Mouse (Mus musculus) stomach, embryonic 15.5 days (tissue): Measurements from ENCODE around the gene Smim23. TPM values are rescaled to one million over a fixed set of nuclear protein-coding genes. Genes with fewer than 3 reads are reported as not detected.
A peak's percentile ranks its signal among the peaks of the same experiment; 100 is the strongest.

ENCODE experiments used
- ATAC-seq: fragments of 200-750 bp; cut with Nextera tagmentation; 2 replicates; pipeline ENCODE4 v1.8.0; 2017; ENCODE audit warnings: low read depth, moderate number of reproducible peaks, moderate TSS enrichment; ENCODE audit not compliant: insufficient read depth, low FRiP score
- H3K27ac ChIP-seq: fragments of 300-500 bp; sonication (generic); 2 replicates; pipeline ENCODE4 v1.5.1; 2015; ENCODE audit warnings: mild to moderate bottlenecking, inconsistent platforms
- H3K27me3 ChIP-seq: fragments of 300-500 bp; sonication (generic); replicated peaks from 2 replicates; pipeline ENCODE4 v1.6.1; 2015; ENCODE audit warnings: inconsistent platforms
- H3K36me3 ChIP-seq: fragments of 300-500 bp; sonication (generic); 2 replicates; pipeline ENCODE4 v1.6.1; 2015; ENCODE audit warnings: inconsistent platforms
- H3K4me1 ChIP-seq: fragments of 300-500 bp; sonication (generic); 2 replicates; pipeline ENCODE4 v1.6.1; 2015; ENCODE audit warnings: inconsistent platforms
- H3K4me2 ChIP-seq: fragments of 300-500 bp; sonication (generic); 2 replicates; pipeline ENCODE4 v1.6.1; 2015; ENCODE audit warnings: mild to moderate bottlenecking, inconsistent platforms
- H3K4me3 ChIP-seq: fragments of 300-500 bp; sonication (generic); replicated peaks from 2 replicates; pipeline ENCODE4 v1.5.1; 2015; ENCODE audit warnings: inconsistent platforms
- H3K9ac ChIP-seq: fragments of 300-500 bp; sonication (generic); 2 replicates; pipeline ENCODE4 v1.6.1; 2015; ENCODE audit warnings: inconsistent platforms
- H3K9me3 ChIP-seq: fragments of 300-500 bp; sonication (generic); 2 replicates; pipeline ENCODE4 v1.6.1; 2016; ENCODE audit warnings: inconsistent platforms
- WGBS: fragments of 180-500 bp; shearing (Covaris S2); methylation state at CpG from one replicate; pipeline ENCODE4 v1.1.7; 2015; 5-methylcytosine and 5-hydroxymethylcytosine counted together
- polyA plus RNA-seq: library from polyadenylated mRNA; unstranded; fragments of >200 nt; fragmentation: Nextera tagmentation; extraction: Ambion mirVana; gene quantifications from 2 replicates; pipeline ENCODE4 v1.2.1, GENCODE M21; 2015

Gene Smim23
- polyA plus RNA-seq, 1 experiment from 2014 or later: not detected

GRCm38 (mm10) chr11:32805958-32806357 lies 18.4 kb downstream of the Smim23 start:
- no peak overlapping the region for H3K9ac ChIP-seq
- H3K4me2 ChIP-seq: no peak overlapping the region
- H3K27ac ChIP-seq: no peak overlapping the region
- WGBS: 15% methylated on average over 2 of the region's 2 CpGs
- H3K4me1 ChIP-seq: no peaks in the 10 kb centered on the region
- no peaks in the 10 kb centered on the region for H3K9me3 ChIP-seq
- H3K4me3 ChIP-seq: no peak overlapping the region
- H3K27me3 ChIP-seq: no peaks in the 10 kb centered on the region
- H3K36me3 ChIP-seq: no peaks in the 10 kb centered on the region
- no peak for ATAC-seq

DNA sequence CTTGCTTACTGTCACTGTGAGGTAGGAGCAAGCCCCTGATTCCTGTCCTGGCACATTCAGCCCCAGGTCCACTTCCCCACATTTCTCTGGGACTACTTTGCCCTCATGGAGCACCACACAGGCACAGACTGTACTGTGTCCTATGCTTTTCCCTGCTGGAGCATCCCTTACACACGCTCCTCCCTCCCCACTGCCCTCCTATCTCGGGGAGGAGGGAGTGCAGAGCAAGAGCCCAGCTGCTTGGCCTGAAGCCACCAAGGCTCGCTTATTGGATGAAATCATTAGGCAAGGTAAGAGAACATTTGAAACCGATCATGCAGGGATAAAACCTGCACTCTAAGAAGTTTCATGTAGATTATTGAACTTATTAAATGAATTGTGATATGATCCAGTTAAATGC lies 20.7 kb downstream of the Smim23 start:
- no peak overlapping the region for H3K4me3 ChIP-seq
- H3K36me3 ChIP-seq: no peaks in the 10 kb centered on the region
- no peaks in the 10 kb centered on the region for H3K27me3 ChIP-seq
- no peak for ATAC-seq
- no peak overlapping the region for H3K9ac ChIP-seq
- H3K4me1 ChIP-seq: no peaks in the 10 kb centered on the region
- 42% methylated on average over 4 of the region's 4 CpGs for WGBS
- H3K4me2 ChIP-seq: no peak overlapping the region
- no peaks in the 10 kb centered on the region for H3K9me3 ChIP-seq
- no peak overlapping the region for H3K27ac ChIP-seq

GRCm38 (mm10) chr11:32801715-32802114 lies 22.7 kb downstream of the Smim23 start:
- H3K9ac ChIP-seq: no peak overlapping the region
- H3K36me3 ChIP-seq: no peaks in the 10 kb centered on the region
- no peaks in the 10 kb centered on the region for H3K27me3 ChIP-seq
- H3K4me2 ChIP-seq: no peak overlapping the region
- no peak for ATAC-seq
- H3K9me3 ChIP-seq: no peaks in the 10 kb centered on the region
- H3K27ac ChIP-seq: no peak overlapping the region
- H3K4me3 ChIP-seq: no peak overlapping the region
- WGBS: 33% methylated on average over 6 of the region's 6 CpGs
- H3K4me1 ChIP-seq: no peaks in the 10 kb centered on the region

DNA sequence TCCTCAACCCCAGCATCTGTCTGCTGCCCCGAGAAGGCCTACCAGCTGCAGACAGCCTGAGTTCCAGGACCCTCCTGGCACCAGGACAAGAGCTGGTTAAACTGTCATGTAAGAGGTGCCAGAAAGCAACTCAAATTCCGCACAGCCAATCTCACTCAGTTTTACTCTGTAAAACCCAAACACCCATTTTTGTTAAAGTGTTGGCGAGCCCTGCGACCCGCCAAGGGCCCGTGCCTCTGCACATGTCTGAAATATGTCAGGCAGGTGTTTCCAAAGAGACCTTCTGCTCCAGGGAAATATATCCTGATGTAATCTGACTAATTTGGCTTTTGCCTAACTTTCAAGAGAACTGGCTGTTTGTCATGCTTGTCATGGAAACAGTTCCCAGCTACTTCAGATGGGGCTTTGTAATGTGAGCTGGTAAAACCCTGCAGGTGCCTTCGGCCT lies 23.5 kb downstream of the Smim23 start:
- Histone ChIP-seq H3K9ac (no peak overlapping the region), H3K4me1 (no peaks in the 10 kb centered on the region), H3K4me2 (no peak overlapping the region), H3K27ac (no peak overlapping the region), H3K9me3 (no peaks in the 10 kb centered on the region), H3K27me3 (no peaks in the 10 kb centered on the region), H3K36me3 (no peaks in the 10 kb centered on the region), H3K4me3 (no peak overlapping the region)
- 35% methylated on average over 7 of the region's 7 CpGs for WGBS
- ATAC-seq: no peak

DNA sequence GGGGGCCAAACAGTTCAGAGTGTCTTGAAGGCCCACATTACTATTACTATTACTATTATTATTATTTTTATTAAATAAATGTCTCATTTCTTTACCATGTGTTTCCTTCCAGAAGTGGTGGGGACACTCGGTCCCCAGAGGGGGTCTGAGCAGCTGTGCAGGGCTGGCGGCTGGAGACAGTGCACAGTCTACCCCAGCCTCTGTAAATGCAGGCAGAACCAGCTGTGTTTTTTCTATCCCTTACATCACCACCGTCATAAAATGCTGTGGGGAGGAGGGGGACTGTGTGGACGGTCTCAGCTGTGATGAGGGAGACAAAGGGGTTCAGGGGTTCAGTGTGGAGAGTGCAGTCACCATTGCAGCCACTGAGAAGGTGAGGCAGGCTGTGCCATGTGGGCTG lies 26.0 kb downstream of the Smim23 start:
- Histone ChIP-seq H3K27ac (no peak overlapping the region), H3K27me3 (no peaks in the 10 kb centered on the region), H3K36me3 (no peaks in the 10 kb centered on the region), H3K9ac (no peak overlapping the region), H3K9me3 (no peaks in the 10 kb centered on the region), H3K4me1 (no peaks in the 10 kb centered on the region), H3K4me2 (no peak overlapping the region), H3K4me3 (no peak overlapping the region)
- 32% methylated on average over 4 of the region's 4 CpGs for WGBS
- no peak for ATAC-seq

- no peak overlapping the region for H3K4me2 ChIP-seq
- H3K4me1 ChIP-seq: no peaks in the 10 kb centered on the region
- H3K27ac ChIP-seq: no peak overlapping the region
- no peaks in the 10 kb centered on the region for H3K27me3 ChIP-seq
- no peaks in the 10 kb centered on the region for H3K9me3 ChIP-seq
- H3K4me3 ChIP-seq: no peak overlapping the region
- H3K36me3 ChIP-seq: no peaks in the 10 kb centered on the region
- 54% methylated on average over 10 of the region's 10 CpGs for WGBS
- no peak overlapping the region for H3K9ac ChIP-seq
- ATAC-seq: no peak
Observed at GRCm38 (mm10) chr11:32794759-32795445, 29.5 kb downstream of the Smim23 start.

DNA sequence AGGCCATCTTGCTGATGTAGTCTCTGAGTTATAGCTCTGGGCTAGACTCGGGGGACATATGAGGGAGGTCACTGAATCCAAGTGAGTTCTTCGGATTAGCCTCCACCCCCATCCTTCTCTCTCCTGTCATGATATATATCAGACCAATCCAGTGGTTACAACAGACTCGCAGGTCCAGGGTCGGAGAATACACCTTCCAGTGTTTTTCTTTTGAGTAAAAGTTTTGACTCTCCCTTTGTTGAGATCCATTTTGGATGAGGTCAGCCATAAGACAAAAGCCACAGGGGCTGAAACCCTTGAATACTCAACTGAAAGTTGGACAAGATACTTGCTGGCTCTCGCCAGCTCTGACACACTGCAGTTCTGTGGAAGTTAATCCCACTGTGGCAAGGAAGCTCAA lies 38.2 kb downstream of the Smim23 start:
- H3K36me3 ChIP-seq: no peaks in the 10 kb centered on the region
- no peaks in the 10 kb centered on the region for H3K27me3 ChIP-seq
- no peaks in the 10 kb centered on the region for H3K9me3 ChIP-seq
- ATAC-seq: no peak
- H3K4me3 ChIP-seq: no peak overlapping the region
- no peaks in the 10 kb centered on the region for H3K4me1 ChIP-seq
- 76% methylated on average over 5 of the region's 5 CpGs for WGBS
- no peak overlapping the region for H3K9ac ChIP-seq
- no peak overlapping the region for H3K27ac ChIP-seq
- no peak overlapping the region for H3K4me2 ChIP-seq

- no peak overlapping the region for H3K9ac ChIP-seq
- H3K36me3 ChIP-seq: no peaks in the 10 kb centered on the region
- H3K4me2 ChIP-seq: no peak overlapping the region
- 82% methylated on average over 6 of the region's 6 CpGs for WGBS
- no peak for ATAC-seq
- 0 out of 2 replicates have a peak, but pooled peaks cover 3% of the 10 kb centered on the region for H3K4me1 ChIP-seq
- no peaks in the 10 kb centered on the region for H3K9me3 ChIP-seq
- H3K4me3 ChIP-seq: no peak overlapping the region
- no peak overlapping the region for H3K27ac ChIP-seq
- no peaks in the 10 kb centered on the region for H3K27me3 ChIP-seq
Observed at GRCm38 (mm10) chr11:32785591-32786147, 38.7 kb downstream of the Smim23 start.

GRCm38 (mm10) chr11:32782724-32783123 lies 41.7 kb downstream of the Smim23 start:
- Histone ChIP-seq H3K27ac (no peak overlapping the region), H3K36me3 (no peaks in the 10 kb centered on the region), H3K4me1 (0 out of 2 replicates have a peak, but pooled peaks cover 5% of the 10 kb centered on the region), H3K27me3 (no peaks in the 10 kb centered on the region), H3K4me2 (no peak overlapping the region), H3K9me3 (no peaks in the 10 kb centered on the region), H3K9ac (no peak overlapping the region), H3K4me3 (no peak overlapping the region)
- WGBS: 41% methylated on average over 3 of the region's 3 CpGs
- no peak for ATAC-seq

DNA sequence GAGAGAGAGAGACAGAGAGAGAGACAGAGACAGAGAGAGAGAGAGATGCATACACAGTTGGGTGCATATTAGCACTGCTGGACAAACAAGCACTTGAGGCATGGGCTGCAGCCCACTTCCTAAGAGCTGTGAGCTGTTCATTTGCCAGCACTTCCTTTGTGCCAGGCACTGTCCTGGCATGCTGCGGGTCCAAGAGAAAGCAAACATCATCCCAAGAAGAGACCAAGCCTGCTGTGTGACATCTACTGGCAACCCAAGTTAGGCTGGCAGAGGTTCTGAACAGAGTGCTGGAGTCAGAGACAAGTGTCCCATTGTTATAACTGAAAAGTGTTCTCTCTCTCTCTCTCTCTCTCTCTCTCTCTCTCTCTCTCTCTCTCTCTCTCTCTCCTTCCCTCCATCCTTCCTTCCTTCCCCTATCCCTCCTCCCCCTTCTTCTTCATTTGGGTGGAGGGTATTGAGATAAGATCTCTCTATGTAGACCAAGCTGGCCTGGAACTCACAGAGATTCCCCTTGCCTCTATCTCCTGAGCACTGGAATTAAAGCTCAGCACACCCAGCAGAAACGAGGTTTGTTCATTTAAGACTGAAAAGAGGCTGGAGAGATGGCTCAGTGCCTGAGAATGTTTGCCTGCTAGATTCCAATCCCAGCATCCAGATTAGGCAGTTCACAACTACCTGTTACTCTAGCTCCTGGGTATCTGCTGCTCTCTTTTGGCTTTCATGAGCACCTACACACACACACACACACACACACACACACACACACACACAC lies 42.6 kb downstream of the Smim23 start:
- WGBS: 42% methylated on average over 2 of the region's 2 CpGs
- ATAC-seq: no peak
- no peak overlapping the region for H3K9ac ChIP-seq
- H3K9me3 ChIP-seq: no peaks in the 10 kb centered on the region
- no peaks in the 10 kb centered on the region for H3K36me3 ChIP-seq
- no peaks in the 10 kb centered on the region for H3K27me3 ChIP-seq
- no peak overlapping the region for H3K4me2 ChIP-seq
- no peak overlapping the region for H3K27ac ChIP-seq
- H3K4me1 ChIP-seq: 0 out of 2 replicates have a peak, but pooled peaks cover 5% of the 10 kb centered on the region
- H3K4me3 ChIP-seq: no peak overlapping the region

- WGBS: 30% methylated on average over 11 of the region's 11 CpGs
- H3K4me3 ChIP-seq: no peak overlapping the region
- 0 out of 2 replicates have a peak, but pooled peaks have one; percentile 22 for ATAC-seq
- no peak overlapping the region for H3K9ac ChIP-seq
- no peaks in the 10 kb centered on the region for H3K27me3 ChIP-seq
- no peaks in the 10 kb centered on the region for H3K9me3 ChIP-seq
- H3K27ac ChIP-seq: no peak overlapping the region
- H3K4me1 ChIP-seq: 0 out of 2 replicates have a peak, but pooled peaks cover 5% of the 10 kb centered on the region
- no peaks in the 10 kb centered on the region for H3K36me3 ChIP-seq
- H3K4me2 ChIP-seq: no peak overlapping the region
Observed at GRCm38 (mm10) chr11:32780747-32781536, 43.5 kb downstream of the Smim23 start.
